Mouse (Mus musculus): ENCODE data around the gene Dhcr7. TPM values are rescaled to one million over a fixed set of nuclear protein-coding genes. Genes with fewer than 3 reads are reported as not detected.

The Dhcr7 gene
- polyA plus RNA-seq, 1 experiment: 117 TPM

GRCm38 (mm10) chr7:143805199-143805624, 17.7 kb upstream of the Dhcr7 start:
- Histone ChIP-seq H3K9ac (ENCODE audit: low read depth, poor library complexity, severe bottlenecking) (no peak overlapping the region), H3K36me3 (ENCODE audit: control insufficient read depth, insufficient read depth, low read length, poor library complexity, severe bottlenecking) (0 out of 2 replicates have a peak, but pooled peaks cover 2% of the 10 kb centered on the region), H3K27ac (ENCODE audit: insufficient read depth, low read length) (no peak overlapping the region), H3K4me1 (ENCODE audit: control insufficient read depth, insufficient read depth, low read length) (no peaks in the 10 kb centered on the region), H3K9me3 (replicated peaks; ENCODE audit: control insufficient read depth, insufficient read depth, low read length, poor library complexity, severe bottlenecking) (no peaks in the 10 kb centered on the region), H3K4me3 (ENCODE audit: low read depth, low read length) (no peak overlapping the region), H3K27me3 (ENCODE audit: control insufficient read depth, insufficient read depth, low read length, poor library complexity, severe bottlenecking) (no peaks in the 10 kb centered on the region)
- no peak for TF ChIP-seq POLR2A (IDR thresholded peaks at IDR 0.05; ENCODE audit: insufficient read depth, low read length)
- no peak for TF ChIP-seq EP300 (IDR thresholded peaks at IDR 0.05; ENCODE audit: insufficient read depth, low read depth, low read length)
- TF ChIP-seq CTCF (IDR thresholded peaks at IDR 0.05; ENCODE audit: low read depth, low read length): no peak

- Histone ChIP-seq H3K4me1 (ENCODE audit: control insufficient read depth, insufficient read depth, low read length) (no peaks in the 10 kb centered on the region), H3K36me3 (ENCODE audit: control insufficient read depth, insufficient read depth, low read length, poor library complexity, severe bottlenecking) (0 out of 2 replicates have a peak, but pooled peaks cover 2% of the 10 kb centered on the region), H3K4me3 (ENCODE audit: low read depth, low read length) (no peak overlapping the region), H3K27ac (ENCODE audit: insufficient read depth, low read length) (no peak overlapping the region), H3K9me3 (replicated peaks; ENCODE audit: control insufficient read depth, insufficient read depth, low read length, poor library complexity, severe bottlenecking) (no peaks in the 10 kb centered on the region), H3K9ac (ENCODE audit: low read depth, poor library complexity, severe bottlenecking) (no peak overlapping the region), H3K27me3 (ENCODE audit: control insufficient read depth, insufficient read depth, low read length, poor library complexity, severe bottlenecking) (no peaks in the 10 kb centered on the region)
- no peak for TF ChIP-seq POLR2A (IDR thresholded peaks at IDR 0.05; ENCODE audit: insufficient read depth, low read length)
- TF ChIP-seq CTCF (IDR thresholded peaks at IDR 0.05; ENCODE audit: low read depth, low read length): peak; percentile 39
- no peak for TF ChIP-seq EP300 (IDR thresholded peaks at IDR 0.05; ENCODE audit: insufficient read depth, low read depth, low read length)
Observed at GRCm38 (mm10) chr7:143808909-143809308, 14.0 kb upstream of the Dhcr7 start.

- Histone ChIP-seq H3K27me3 (ENCODE audit: control insufficient read depth, insufficient read depth, low read length, poor library complexity, severe bottlenecking) (no peaks in the 10 kb centered on the region), H3K27ac (ENCODE audit: insufficient read depth, low read length) (no peak overlapping the region), H3K9ac (ENCODE audit: low read depth, poor library complexity, severe bottlenecking) (no peak overlapping the region), H3K4me1 (ENCODE audit: control insufficient read depth, insufficient read depth, low read length) (no peaks in the 10 kb centered on the region), H3K9me3 (replicated peaks; ENCODE audit: control insufficient read depth, insufficient read depth, low read length, poor library complexity, severe bottlenecking) (no peaks in the 10 kb centered on the region), H3K4me3 (ENCODE audit: low read depth, low read length) (no peak overlapping the region), H3K36me3 (ENCODE audit: control insufficient read depth, insufficient read depth, low read length, poor library complexity, severe bottlenecking) (no peaks in the 10 kb centered on the region)
- TF ChIP-seq CTCF (IDR thresholded peaks at IDR 0.05; ENCODE audit: low read depth, low read length): no peak
- TF ChIP-seq POLR2A (IDR thresholded peaks at IDR 0.05; ENCODE audit: insufficient read depth, low read length): no peak
- TF ChIP-seq EP300 (IDR thresholded peaks at IDR 0.05; ENCODE audit: insufficient read depth, low read depth, low read length): no peak
Observed at GRCm38 (mm10) chr7:143819201-143819600, 3.7 kb upstream of the Dhcr7 start.

GRCm38 (mm10) chr7:143821241-143821640, 1.7 kb upstream of the Dhcr7 start:
- no peak overlapping the region for H3K4me3 ChIP-seq (ENCODE audit: low read depth, low read length)
- H3K9me3 ChIP-seq (replicated peaks; ENCODE audit: control insufficient read depth, insufficient read depth, low read length, poor library complexity, severe bottlenecking): no peaks in the 10 kb centered on the region
- TF ChIP-seq CTCF (IDR thresholded peaks at IDR 0.05; ENCODE audit: low read depth, low read length) (no peak), EP300 (IDR thresholded peaks at IDR 0.05; ENCODE audit: insufficient read depth, low read depth, low read length) (no peak), POLR2A (IDR thresholded peaks at IDR 0.05; ENCODE audit: insufficient read depth, low read length) (no peak)
- H3K27me3 ChIP-seq (ENCODE audit: control insufficient read depth, insufficient read depth, low read length, poor library complexity, severe bottlenecking): no peaks in the 10 kb centered on the region
- H3K27ac ChIP-seq (ENCODE audit: insufficient read depth, low read length): no peak overlapping the region
- H3K36me3 ChIP-seq (ENCODE audit: control insufficient read depth, insufficient read depth, low read length, poor library complexity, severe bottlenecking): no peaks in the 10 kb centered on the region
- no peaks in the 10 kb centered on the region for H3K4me1 ChIP-seq (ENCODE audit: control insufficient read depth, insufficient read depth, low read length)
- no peak overlapping the region for H3K9ac ChIP-seq (ENCODE audit: low read depth, poor library complexity, severe bottlenecking)

GRCm38 (mm10) chr7:143823266-143823605, 291 bp downstream of the Dhcr7 start:
- H3K4me3 ChIP-seq (ENCODE audit: low read depth, low read length): peak overlapping the region; percentile 53
- no peaks in the 10 kb centered on the region for H3K27me3 ChIP-seq (ENCODE audit: control insufficient read depth, insufficient read depth, low read length, poor library complexity, severe bottlenecking)
- H3K9me3 ChIP-seq (replicated peaks; ENCODE audit: control insufficient read depth, insufficient read depth, low read length, poor library complexity, severe bottlenecking): no peaks in the 10 kb centered on the region
- no peaks in the 10 kb centered on the region for H3K4me1 ChIP-seq (ENCODE audit: control insufficient read depth, insufficient read depth, low read length)
- TF ChIP-seq POLR2A (IDR thresholded peaks at IDR 0.05; ENCODE audit: insufficient read depth, low read length) (no peak), EP300 (IDR thresholded peaks at IDR 0.05; ENCODE audit: insufficient read depth, low read depth, low read length) (no peak), CTCF (IDR thresholded peaks at IDR 0.05; ENCODE audit: low read depth, low read length) (no peak)
- peak overlapping the region; percentile 7 for H3K9ac ChIP-seq (ENCODE audit: low read depth, poor library complexity, severe bottlenecking)
- H3K36me3 ChIP-seq (ENCODE audit: control insufficient read depth, insufficient read depth, low read length, poor library complexity, severe bottlenecking): no peaks in the 10 kb centered on the region
- H3K27ac ChIP-seq (ENCODE audit: insufficient read depth, low read length): no peak overlapping the region

GRCm38 (mm10) chr7:143826985-143827384, 4.0 kb downstream of the Dhcr7 start:
- Histone ChIP-seq H3K36me3 (ENCODE audit: control insufficient read depth, insufficient read depth, low read length, poor library complexity, severe bottlenecking) (0 out of 2 replicates have a peak, but pooled peaks cover 2% of the 10 kb centered on the region), H3K4me3 (ENCODE audit: low read depth, low read length) (no peak overlapping the region), H3K27me3 (ENCODE audit: control insufficient read depth, insufficient read depth, low read length, poor library complexity, severe bottlenecking) (no peaks in the 10 kb centered on the region), H3K9ac (ENCODE audit: low read depth, poor library complexity, severe bottlenecking) (no peak overlapping the region), H3K4me1 (ENCODE audit: control insufficient read depth, insufficient read depth, low read length) (no peaks in the 10 kb centered on the region), H3K9me3 (replicated peaks; ENCODE audit: control insufficient read depth, insufficient read depth, low read length, poor library complexity, severe bottlenecking) (no peaks in the 10 kb centered on the region), H3K27ac (ENCODE audit: insufficient read depth, low read length) (no peak overlapping the region)
- TF ChIP-seq POLR2A (IDR thresholded peaks at IDR 0.05; ENCODE audit: insufficient read depth, low read length) (no peak), EP300 (IDR thresholded peaks at IDR 0.05; ENCODE audit: insufficient read depth, low read depth, low read length) (no peak), CTCF (IDR thresholded peaks at IDR 0.05; ENCODE audit: low read depth, low read length) (no peak)

Measured in ES-Bruce4 (cell line).